Mouse (Mus musculus): ENCODE data around the gene Josd1. TPM values are rescaled to one million over a fixed set of nuclear protein-coding genes. Genes with fewer than 3 reads are reported as not detected.
A peak's percentile ranks its signal among the peaks of the same experiment; 100 is the strongest.

The Josd1 gene
- total and polyA plus RNA-seq, 3 experiments, result 30.1 to 48.3 (median 34.9) TPM

- dilution Hi-C loops (cut with MboI; ENCODE audit: extremely low pct_ligation_motif_present, extremely low pct_unique_long_range_greater_than_20kb, low sequenced_read_pairs) (no loop called here), in situ Hi-C loops (cut with MboI; ENCODE audit: low pct_ligation_motif_present, low pct_unique_long_range_greater_than_20kb, low sequenced_read_pairs) (no loop called here)
- Histone ChIP-seq H3K9me3 (replicated peaks; ENCODE audit: low read length) (no peaks in the 10 kb centered on the region), H3K27ac (ENCODE audit: insufficient read depth, low read depth) (no peak overlapping the region), H3K4me3 (replicated peaks in 1 of 3; ENCODE audit: low read depth in 2 of 3, low read length in 2 of 3, poor library complexity in 1 of 3) (no peak overlapping the region), H3K9ac (ENCODE audit: insufficient read depth, low read depth) (no peak overlapping the region), H3K79me2 (replicated peaks; ENCODE audit: control insufficient read depth, extremely low read depth, insufficient read depth, poor library complexity, severe bottlenecking) (peaks cover 21% of the 10 kb centered on the region), H3K36me3 (replicated peaks in 1 of 2; ENCODE audit: control insufficient read depth in 1 of 2, insufficient read depth in 1 of 2, low read length in 1 of 2) (peaks cover 25 to 59% of the 10 kb centered on the region in 2 experiments), H3K4me2 (ENCODE audit: insufficient read depth, low read depth, poor library complexity, severe bottlenecking) (no peak overlapping the region), H3K27me3 (replicated peaks) (no peaks in the 10 kb centered on the region), H3K4me1 (ENCODE audit: control insufficient read depth in 1 of 2, insufficient read depth in 2 of 2) (peaks cover 2 to 24% of the 10 kb centered on the region in 2 experiments)
- TF ChIP-seq MEF2A (IDR thresholded peaks at IDR 0.05; ENCODE audit: borderline replicate concordance, low read depth, low read length), result no peak
- no peak for TF ChIP-seq KAT2A (IDR thresholded peaks at IDR 0.05; ENCODE audit: insufficient replicate concordance, low read length)
- no peak for TF ChIP-seq ELF1 (IDR thresholded peaks at IDR 0.05; ENCODE audit: low read depth, low read length)
- TF ChIP-seq CTCF (conservative IDR thresholded peaks at IDR 0.05 in 1 of 2, IDR thresholded peaks at IDR 0.05 in 1 of 2; ENCODE audit: low read depth in 2 of 2, low read length in 2 of 2), result 0 out of 4 replicates have a peak, but pooled peaks of 1 of the 2 experiments have one; percentile 4
- no peak for DNase-seq (ENCODE audit: extremely low read depth)
These were observed 18.5 kb downstream of the Josd1 start for GRCm38 (mm10) chr15:79669195-79669594.

- in situ Hi-C loops (cut with MboI; ENCODE audit: low pct_ligation_motif_present, low pct_unique_long_range_greater_than_20kb, low sequenced_read_pairs), result no loop called here
- H3K9me3 ChIP-seq (replicated peaks; ENCODE audit: low read length), result peaks cover 7% of the 10 kb centered on the region
- no peaks in the 10 kb centered on the region for H3K27me3 ChIP-seq (replicated peaks)
- H3K9ac ChIP-seq (ENCODE audit: insufficient read depth, low read depth), result no peak overlapping the region
- peaks cover 22 to 54% of the 10 kb centered on the region in 2 experiments for H3K36me3 ChIP-seq (replicated peaks in 1 of 2; ENCODE audit: control insufficient read depth in 1 of 2, insufficient read depth in 1 of 2, low read length in 1 of 2)
- H3K79me2 ChIP-seq (replicated peaks; ENCODE audit: control insufficient read depth, extremely low read depth, insufficient read depth, poor library complexity, severe bottlenecking), result no peaks in the 10 kb centered on the region
- H3K27ac ChIP-seq (ENCODE audit: insufficient read depth, low read depth), result no peak overlapping the region
- no peak for TF ChIP-seq HCFC1 (IDR thresholded peaks at IDR 0.05; ENCODE audit: low read depth, low read length)
- no peak for TF ChIP-seq ELF1 (IDR thresholded peaks at IDR 0.05; ENCODE audit: low read depth, low read length)
- TF ChIP-seq MAZ (IDR thresholded peaks at IDR 0.05; ENCODE audit: low read depth, low read length), result no peak
- TF ChIP-seq CHD1 (IDR thresholded peaks at IDR 0.05; ENCODE audit: low read depth, low read length), result no peak
- TF ChIP-seq MXI1 (IDR thresholded peaks at IDR 0.05; ENCODE audit: low read depth, low read length), result no peak
- no peak for TF ChIP-seq KAT2A (IDR thresholded peaks at IDR 0.05; ENCODE audit: insufficient replicate concordance, low read length)
- no peak for TF ChIP-seq MAX (IDR thresholded peaks at IDR 0.05; ENCODE audit: low read length)
- no peak for TF ChIP-seq SIN3A (IDR thresholded peaks at IDR 0.05; ENCODE audit: low read length)
- no peak for TF ChIP-seq PAX5 (IDR thresholded peaks at IDR 0.05; ENCODE audit: low read length)
- no peak for TF ChIP-seq RCOR1 (conservative IDR thresholded peaks at IDR 0.05; ENCODE audit: low read depth, low read length)
- no peak overlapping the region for H3K4me2 ChIP-seq (ENCODE audit: insufficient read depth, low read depth, poor library complexity, severe bottlenecking)
- no peak overlapping the region for H3K4me3 ChIP-seq (replicated peaks in 1 of 3; ENCODE audit: low read depth in 2 of 3, low read length in 2 of 3, poor library complexity in 1 of 3)
- dilution Hi-C loops (cut with MboI; ENCODE audit: extremely low pct_ligation_motif_present, extremely low pct_unique_long_range_greater_than_20kb, low sequenced_read_pairs), result no loop called here
- peaks cover 0 to 5% of the 10 kb centered on the region in 2 experiments; a peak in 2 of 4 replicates for H3K4me1 ChIP-seq (ENCODE audit: control insufficient read depth in 1 of 2, insufficient read depth in 2 of 2)
- DNase-seq (ENCODE audit: extremely low read depth), result no peak
These were observed 23.1 kb downstream of the Josd1 start for GRCm38 (mm10) chr15:79664666-79665065.

DNA sequence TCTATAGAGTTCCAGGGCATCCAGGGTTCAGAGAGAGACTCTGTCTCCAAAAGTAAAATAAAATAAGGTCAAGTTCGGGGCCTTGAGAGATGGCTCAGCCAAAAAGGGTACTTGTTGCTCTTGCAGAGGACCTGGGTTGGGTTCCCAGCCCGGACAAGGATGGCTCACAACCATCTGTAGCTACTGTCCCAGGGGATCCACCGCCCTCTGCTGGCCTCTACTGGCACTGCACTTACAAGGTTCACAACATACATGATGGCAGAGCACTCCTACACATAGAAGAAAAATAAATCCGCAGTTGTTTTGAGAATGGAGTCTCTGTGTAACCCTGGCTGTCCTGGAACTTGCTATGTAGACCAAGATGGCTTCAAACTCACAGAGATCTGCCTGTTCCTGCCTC, 25.9 kb downstream of the Josd1 start:
- in situ Hi-C loops (cut with MboI; ENCODE audit: low pct_ligation_motif_present, low pct_unique_long_range_greater_than_20kb, low sequenced_read_pairs), result no loop called here

More for the DNA sequence above, 25.9 kb downstream of the Josd1 start:
- no peak overlapping the region for H3K27ac ChIP-seq (ENCODE audit: insufficient read depth, low read depth)
- no peaks in the 10 kb centered on the region for H3K27me3 ChIP-seq (replicated peaks)
- no peak overlapping the region for H3K4me2 ChIP-seq (ENCODE audit: insufficient read depth, low read depth, poor library complexity, severe bottlenecking)
- H3K9ac ChIP-seq (ENCODE audit: insufficient read depth, low read depth), result no peak overlapping the region
- H3K36me3 ChIP-seq (replicated peaks in 1 of 2; ENCODE audit: control insufficient read depth in 1 of 2, insufficient read depth in 1 of 2, low read length in 1 of 2), result peaks cover 15 to 39% of the 10 kb centered on the region in 2 experiments
- peak; percentile 48 for DNase-seq (ENCODE audit: extremely low read depth)
- TF ChIP-seq ELF1 (IDR thresholded peaks at IDR 0.05; ENCODE audit: low read depth, low read length) (no peak), CTCF (conservative IDR thresholded peaks at IDR 0.05 in 1 of 2, IDR thresholded peaks at IDR 0.05 in 1 of 2; ENCODE audit: low read depth in 2 of 2, low read length in 2 of 2) (peak; percentile 56 to 59)
- no peak overlapping the region for H3K4me3 ChIP-seq (replicated peaks in 1 of 3; ENCODE audit: low read depth in 2 of 3, low read length in 2 of 3, poor library complexity in 1 of 3)
- dilution Hi-C loops (cut with MboI; ENCODE audit: extremely low pct_ligation_motif_present, extremely low pct_unique_long_range_greater_than_20kb, low sequenced_read_pairs), result no loop called here
- no peaks in the 10 kb centered on the region for H3K79me2 ChIP-seq (replicated peaks; ENCODE audit: control insufficient read depth, extremely low read depth, insufficient read depth, poor library complexity, severe bottlenecking)
- peaks cover 7% of the 10 kb centered on the region for H3K9me3 ChIP-seq (replicated peaks; ENCODE audit: low read length)
- peaks cover 0 to 11% of the 10 kb centered on the region in 2 experiments; a peak in 2 of 4 replicates for H3K4me1 ChIP-seq (ENCODE audit: control insufficient read depth in 1 of 2, insufficient read depth in 2 of 2)

Measured in CH12.LX (cell line).